Mouse (Mus musculus) cerebellum, adult 2 months (tissue): ENCODE results near the gene Pla2g6.

Experiments used
- CTCF ChIP-seq: fragments of 200-500 bp; IDR thresholded peaks from 2 replicates; pipeline ENCODE4 v1.5.1; 2011; ENCODE audit warnings: low read depth, mild to moderate bottlenecking, control low read depth, low read length, moderate library complexity, borderline replicate concordance; ENCODE audit not compliant: insufficient read depth
- POLR2A ChIP-seq: fragments of 200-500 bp; IDR thresholded peaks from 2 replicates; pipeline ENCODE4 v1.6.1; 2011; ENCODE audit warnings: low read length, control low read depth, borderline replicate concordance; ENCODE audit not compliant: insufficient read depth

- TF ChIP-seq POLR2A = no peak
- TF ChIP-seq CTCF = no peak
Observed at GRCm38 (mm10) chr15:79245321-79245720, 82.9 kb downstream of the Pla2g6 start.
